Mouse (Mus musculus): ENCODE results near the gene Hrct1.

- TF ChIP-seq HCFC1 (IDR thresholded peaks at IDR 0.05; ENCODE audit: borderline replicate concordance, insufficient read depth, low read length) (no peak), ZC3H11A (IDR thresholded peaks at IDR 0.05; ENCODE audit: borderline replicate concordance, low read depth, low read length) (no peak), ZNF384 (IDR thresholded peaks at IDR 0.05; ENCODE audit: low read depth, low read length) (no peak), CHD2 (IDR thresholded peaks at IDR 0.05; ENCODE audit: low read depth, low read length) (no peak), MAFK (IDR thresholded peaks at IDR 0.05; ENCODE audit: insufficient read depth, low read depth, low read length) (no peak)
Observed at GRCm38 (mm10) chr4:43727718-43728575, 959 bp downstream of the Hrct1 start.

Measured in ES-E14 (cell line).